Mouse (Mus musculus) lung, embryonic 15.5 days (tissue): ENCODE data around the gene Ncoa3. TPM values are rescaled to one million over a fixed set of nuclear protein-coding genes. Genes with fewer than 3 reads are reported as not detected.

Experiments
- ATAC-seq: fragments of 200-750 bp; cut with Nextera tagmentation; 2 replicates; pipeline ENCODE4 v1.8.0; 2017; ENCODE audit warnings: moderate number of reproducible peaks, borderline replicate concordance; ENCODE audit not compliant: low FRiP score, low TSS enrichment; ENCODE audit errors: extremely low read depth
- H3K27ac ChIP-seq: fragments of 300-500 bp; sonication (generic); 2 replicates; pipeline ENCODE4 v1.5.1; 2015; ENCODE audit warnings: moderate library complexity, mild to moderate bottlenecking, inconsistent platforms
- H3K27me3 ChIP-seq: fragments of 300-500 bp; sonication (generic); 2 replicates; pipeline ENCODE4 v1.6.1; 2015; ENCODE audit warnings: inconsistent platforms
- H3K36me3 ChIP-seq: fragments of 300-500 bp; sonication (generic); 2 replicates; pipeline ENCODE4 v1.6.1; 2015; ENCODE audit warnings: inconsistent platforms
- H3K4me1 ChIP-seq: fragments of 300-500 bp; sonication (generic); 2 replicates; pipeline ENCODE4 v1.6.1; 2015; ENCODE audit warnings: inconsistent platforms
- H3K4me2 ChIP-seq: fragments of 300-500 bp; sonication (generic); 2 replicates; pipeline ENCODE4 v1.6.1; 2015; ENCODE audit warnings: inconsistent platforms, mild to moderate bottlenecking, moderate library complexity
- H3K4me3 ChIP-seq: fragments of 300-500 bp; sonication (generic); 2 replicates; pipeline ENCODE4 v1.5.1; 2015; ENCODE audit warnings: mild to moderate bottlenecking, inconsistent platforms
- H3K9ac ChIP-seq: fragments of 300-500 bp; sonication (generic); 2 replicates; pipeline ENCODE4 v1.6.1; 2015; ENCODE audit warnings: inconsistent platforms
- H3K9me3 ChIP-seq: fragments of 300-500 bp; sonication (generic); 2 replicates; pipeline ENCODE4 v1.6.1; 2016; ENCODE audit warnings: inconsistent platforms
- WGBS: fragments of 180-500 bp; shearing (Covaris S2); methylation state at CpG from one replicate; pipeline ENCODE4 v1.1.7; 2015; 5-methylcytosine and 5-hydroxymethylcytosine counted together
- polyA plus RNA-seq: library from polyadenylated mRNA; unstranded; fragments of >200 nt; fragmentation: Nextera tagmentation; extraction: Ambion mirVana; gene quantifications from 2 replicates; pipeline ENCODE4 v1.2.1, GENCODE M21; 2015

Gene Ncoa3
- polyA plus RNA-seq, 1 experiment from 2014 or later = 13.7 TPM

GRCm38 (mm10) chr2:166008558-166009392 is 16.3 kb downstream of the Ncoa3 start:
- H3K27ac ChIP-seq = no peak overlapping the region
- H3K4me1 ChIP-seq = peaks cover 10% of the 10 kb centered on the region; the same call in 1 of the 2 replicates
- H3K9me3 ChIP-seq = no peaks in the 10 kb centered on the region
- H3K4me2 ChIP-seq = no peak overlapping the region
- H3K4me3 ChIP-seq = no peak overlapping the region
- no peaks in the 10 kb centered on the region for H3K27me3 ChIP-seq
- no peak overlapping the region for H3K9ac ChIP-seq
- no peak for ATAC-seq
- WGBS = 55% methylated on average over 8 of the region's 8 CpGs
- no peaks in the 10 kb centered on the region for H3K36me3 ChIP-seq

- no peak for ATAC-seq
- Histone ChIP-seq H3K9me3 (no peaks in the 10 kb centered on the region), H3K27ac (no peak overlapping the region), H3K27me3 (no peaks in the 10 kb centered on the region), H3K4me2 (no peak overlapping the region), H3K4me3 (no peak overlapping the region), H3K36me3 (no peaks in the 10 kb centered on the region), H3K4me1 (peaks cover 10% of the 10 kb centered on the region; the same call in 1 of the 2 replicates), H3K9ac (no peak overlapping the region)
- WGBS = 70% methylated on average over 3 of the region's 3 CpGs
Observed at GRCm38 (mm10) chr2:166009393-166009947, 17.0 kb downstream of the Ncoa3 start.

- no peaks in the 10 kb centered on the region for H3K36me3 ChIP-seq
- H3K4me1 ChIP-seq = peaks cover 10% of the 10 kb centered on the region; the same call in 1 of the 2 replicates
- H3K9me3 ChIP-seq = no peaks in the 10 kb centered on the region
- H3K4me2 ChIP-seq = no peak overlapping the region
- ATAC-seq = no peak
- H3K27me3 ChIP-seq = no peaks in the 10 kb centered on the region
- no peak overlapping the region for H3K27ac ChIP-seq
- H3K4me3 ChIP-seq = no peak overlapping the region
- H3K9ac ChIP-seq = no peak overlapping the region
- WGBS = 53% methylated on average over 12 of the region's 12 CpGs
Observed at GRCm38 (mm10) chr2:166010321-166010720, 17.9 kb downstream of the Ncoa3 start.

- ATAC-seq = no peak
- no peaks in the 10 kb centered on the region for H3K36me3 ChIP-seq
- H3K9ac ChIP-seq = no peak overlapping the region
- no peak overlapping the region; the same call in 1 of the 2 replicates for H3K27ac ChIP-seq
- no peaks in the 10 kb centered on the region for H3K9me3 ChIP-seq
- no peaks in the 10 kb centered on the region for H3K27me3 ChIP-seq
- peaks cover 10% of the 10 kb centered on the region; the same call in 1 of the 2 replicates for H3K4me1 ChIP-seq
- H3K4me2 ChIP-seq = no peak overlapping the region
- 36% methylated on average over 3 of the region's 3 CpGs for WGBS
- no peak overlapping the region for H3K4me3 ChIP-seq
Observed at GRCm38 (mm10) chr2:166011422-166011821, 19.0 kb downstream of the Ncoa3 start.

- no peak overlapping the region for H3K9ac ChIP-seq
- H3K4me2 ChIP-seq = no peak overlapping the region
- H3K4me1 ChIP-seq = peaks cover 10% of the 10 kb centered on the region; the same call in 1 of the 2 replicates
- ATAC-seq = no peak
- 55% methylated on average over 2 of the region's 2 CpGs for WGBS
- H3K4me3 ChIP-seq = no peak overlapping the region
- no peaks in the 10 kb centered on the region for H3K36me3 ChIP-seq
- no peak overlapping the region for H3K27ac ChIP-seq
- no peaks in the 10 kb centered on the region for H3K9me3 ChIP-seq
- H3K27me3 ChIP-seq = no peaks in the 10 kb centered on the region
Observed at GRCm38 (mm10) chr2:166012145-166012544, 19.7 kb downstream of the Ncoa3 start.

- no peaks in the 10 kb centered on the region for H3K36me3 ChIP-seq
- H3K9ac ChIP-seq = no peak overlapping the region
- H3K4me2 ChIP-seq = no peak overlapping the region
- no peaks in the 10 kb centered on the region for H3K9me3 ChIP-seq
- no peak for ATAC-seq
- H3K4me3 ChIP-seq = no peak overlapping the region
- no peak overlapping the region for H3K27ac ChIP-seq
- H3K27me3 ChIP-seq = no peaks in the 10 kb centered on the region
- peaks cover 14% of the 10 kb centered on the region for H3K4me1 ChIP-seq
- 75% methylated on average over 3 of the region's 3 CpGs for WGBS
Observed at GRCm38 (mm10) chr2:166018769-166019168, 26.3 kb downstream of the Ncoa3 start.

- Histone ChIP-seq H3K36me3 (no peaks in the 10 kb centered on the region), H3K9ac (no peak overlapping the region), H3K27ac (no peak overlapping the region), H3K9me3 (no peaks in the 10 kb centered on the region), H3K27me3 (no peaks in the 10 kb centered on the region), H3K4me2 (no peak overlapping the region), H3K4me1 (peaks cover 23% of the 10 kb centered on the region), H3K4me3 (no peak overlapping the region)
- WGBS = 61% methylated on average over 2 of the region's 2 CpGs
- no peak for ATAC-seq
Observed at GRCm38 (mm10) chr2:166020026-166020425, 27.6 kb downstream of the Ncoa3 start.

GRCm38 (mm10) chr2:166021073-166021610 is 28.7 kb downstream of the Ncoa3 start:
- no peaks in the 10 kb centered on the region for H3K27me3 ChIP-seq
- H3K9me3 ChIP-seq = no peaks in the 10 kb centered on the region
- H3K4me2 ChIP-seq = no peak overlapping the region
- no peaks in the 10 kb centered on the region for H3K36me3 ChIP-seq
- 16% methylated on average over 4 of the region's 4 CpGs for WGBS
- H3K27ac ChIP-seq = peak overlapping the region; percentile 32
- no peak overlapping the region for H3K4me3 ChIP-seq
- ATAC-seq = peak; percentile 65; the same call in 1 of the 2 replicates
- no peak overlapping the region for H3K9ac ChIP-seq
- peaks cover 23% of the 10 kb centered on the region for H3K4me1 ChIP-seq

GRCm38 (mm10) chr2:166021642-166022041 is 29.2 kb downstream of the Ncoa3 start:
- no peak overlapping the region for H3K4me3 ChIP-seq
- no peak for ATAC-seq
- no peaks in the 10 kb centered on the region for H3K9me3 ChIP-seq
- H3K4me2 ChIP-seq = no peak overlapping the region
- no peak overlapping the region for H3K27ac ChIP-seq
- H3K27me3 ChIP-seq = no peaks in the 10 kb centered on the region
- H3K9ac ChIP-seq = no peak overlapping the region
- WGBS = 23% methylated on average over 3 of the region's 3 CpGs
- H3K4me1 ChIP-seq = peaks cover 23% of the 10 kb centered on the region
- H3K36me3 ChIP-seq = no peaks in the 10 kb centered on the region

GRCm38 (mm10) chr2:166022327-166022726 is 29.9 kb downstream of the Ncoa3 start:
- Histone ChIP-seq H3K27me3 (no peaks in the 10 kb centered on the region), H3K9me3 (no peaks in the 10 kb centered on the region), H3K4me1 (peaks cover 23% of the 10 kb centered on the region), H3K4me3 (no peak overlapping the region), H3K9ac (no peak overlapping the region), H3K36me3 (no peaks in the 10 kb centered on the region), H3K27ac (no peak overlapping the region), H3K4me2 (no peak overlapping the region)
- no peak for ATAC-seq
- WGBS = 40% methylated on average over 8 of the region's 8 CpGs

GRCm38 (mm10) chr2:166024079-166024478 is 31.6 kb downstream of the Ncoa3 start:
- H3K9ac ChIP-seq = no peak overlapping the region
- H3K27me3 ChIP-seq = no peaks in the 10 kb centered on the region
- no peak overlapping the region for H3K27ac ChIP-seq
- no peak overlapping the region for H3K4me2 ChIP-seq
- H3K4me1 ChIP-seq = peaks cover 30% of the 10 kb centered on the region
- no peaks in the 10 kb centered on the region for H3K36me3 ChIP-seq
- WGBS = 76% methylated on average over 3 of the region's 3 CpGs
- no peak for ATAC-seq
- no peak overlapping the region for H3K4me3 ChIP-seq
- H3K9me3 ChIP-seq = no peaks in the 10 kb centered on the region

- Histone ChIP-seq H3K4me2 (no peak overlapping the region), H3K27me3 (no peaks in the 10 kb centered on the region), H3K27ac (no peak overlapping the region), H3K9me3 (no peaks in the 10 kb centered on the region), H3K4me1 (peaks cover 35% of the 10 kb centered on the region), H3K36me3 (no peaks in the 10 kb centered on the region), H3K9ac (no peak overlapping the region), H3K4me3 (no peak overlapping the region)
- no peak for ATAC-seq
- WGBS = 78% methylated on average over 4 of the region's 4 CpGs
Observed at GRCm38 (mm10) chr2:166024621-166025020, 32.2 kb downstream of the Ncoa3 start.
